Mouse (Mus musculus) stomach, postnatal 0 days (tissue): Measurements from ENCODE around the gene Tectb. TPM values are rescaled to one million over a fixed set of nuclear protein-coding genes. Genes with fewer than 3 reads are reported as not detected.
"Not testable (repeated sequence)": the region's sequence is repeated elsewhere in the genome, so short reads cannot be mapped to it uniquely, and the experiment has no call there.

ENCODE experiments used
- ATAC-seq: fragments of 200-750 bp; cut with Nextera tagmentation; 2 replicates; pipeline ENCODE4 v1.8.0; 2017; ENCODE audit not compliant: low FRiP score, low TSS enrichment
- DNase-seq: peaks from one replicate; pipeline ENCODE4 v3.0.0-alpha.2; 2016; ENCODE audit warnings: low spot score
- H3K27ac ChIP-seq: fragments of 300-500 bp; sonication (generic); replicated peaks from 2 replicates; pipeline ENCODE4 v1.5.1; 2014; ENCODE audit warnings: mild to moderate bottlenecking, control low read depth
- H3K27me3 ChIP-seq: fragments of 300-500 bp; sonication (generic); 2 replicates; pipeline ENCODE4 v1.6.1; 2014; ENCODE audit warnings: low read length; ENCODE audit not compliant: control insufficient read depth, insufficient read depth
- H3K36me3 ChIP-seq: fragments of 300-500 bp; sonication (generic); 2 replicates; pipeline ENCODE4 v1.6.1; 2014; ENCODE audit warnings: low read length, mixed read lengths; ENCODE audit not compliant: control insufficient read depth, insufficient read depth
- H3K4me1 ChIP-seq: fragments of 300-500 bp; sonication (generic); replicated peaks from 2 replicates; pipeline ENCODE4 v1.6.1; 2014; ENCODE audit warnings: antibody characterized with exemption; ENCODE audit not compliant: control insufficient read depth, insufficient read depth
- H3K4me2 ChIP-seq: fragments of 300-500 bp; sonication (generic); replicated peaks from 2 replicates; pipeline ENCODE4 v1.6.1; 2014; ENCODE audit warnings: low read depth, mild to moderate bottlenecking, control low read depth, moderate library complexity
- H3K4me3 ChIP-seq: fragments of 300-500 bp; sonication (generic); 2 replicates; pipeline ENCODE4 v1.5.1; 2014; ENCODE audit warnings: low read depth, low read length, control low read depth
- H3K9ac ChIP-seq: fragments of 300-500 bp; sonication (generic); 2 replicates; pipeline ENCODE4 v1.6.1; 2014; ENCODE audit warnings: mild to moderate bottlenecking, low read length, control low read depth, mixed read lengths
- H3K9me3 ChIP-seq: fragments of 300-500 bp; sonication (generic); 2 replicates; pipeline ENCODE4 v1.6.1; 2016; ENCODE audit warnings: low read length; ENCODE audit not compliant: control insufficient read depth
- CTCF ChIP-seq: IDR thresholded peaks from 2 replicates; pipeline ENCODE4 v1.5.1; 2016; ENCODE audit warnings: antibody characterized with exemption, low read depth, mild to moderate bottlenecking, moderate library complexity
- EP300 ChIP-seq: optimal IDR thresholded peaks from 2 replicates; pipeline ENCODE3; 2016; ENCODE audit warnings: antibody characterized with exemption
- WGBS: fragments of 180-500 bp; shearing (Covaris S2); extraction: QIAGEN DNeasy Blood & Tissue Kit; methylation state at CpG from one replicate; pipeline ENCODE4 v1.1.7; 2014; 5-methylcytosine and 5-hydroxymethylcytosine counted together
- polyA plus RNA-seq: library from polyadenylated mRNA; unstranded; fragments of >200 nt; fragmentation: Nextera tagmentation; extraction: Ambion mirVana; gene quantifications from 2 replicates; pipeline ENCODE4 v1.2.1, GENCODE M21; 2015

Gene Tectb
- polyA plus RNA-seq, 1 experiment from 2014 or later: 0.23 TPM

- no peaks in the 10 kb centered on the region for H3K27me3 ChIP-seq
- H3K9me3 ChIP-seq: no peaks in the 10 kb centered on the region
- no peak overlapping the region for H3K9ac ChIP-seq
- ATAC-seq: no peak
- no peaks in the 10 kb centered on the region for H3K36me3 ChIP-seq
- WGBS: 82% methylated on average over 2 of the region's 2 CpGs
- H3K4me1 ChIP-seq: no peaks in the 10 kb centered on the region
- DNase-seq: no peak
- TF ChIP-seq EP300 (no peak), CTCF (no peak)
- no peak overlapping the region for H3K27ac ChIP-seq
- H3K4me2 ChIP-seq: no peak overlapping the region
- no peak overlapping the region for H3K4me3 ChIP-seq
These were observed 13.8 kb upstream of the Tectb start for GRCm38 (mm10) chr19:55166741-55167140.

DNA sequence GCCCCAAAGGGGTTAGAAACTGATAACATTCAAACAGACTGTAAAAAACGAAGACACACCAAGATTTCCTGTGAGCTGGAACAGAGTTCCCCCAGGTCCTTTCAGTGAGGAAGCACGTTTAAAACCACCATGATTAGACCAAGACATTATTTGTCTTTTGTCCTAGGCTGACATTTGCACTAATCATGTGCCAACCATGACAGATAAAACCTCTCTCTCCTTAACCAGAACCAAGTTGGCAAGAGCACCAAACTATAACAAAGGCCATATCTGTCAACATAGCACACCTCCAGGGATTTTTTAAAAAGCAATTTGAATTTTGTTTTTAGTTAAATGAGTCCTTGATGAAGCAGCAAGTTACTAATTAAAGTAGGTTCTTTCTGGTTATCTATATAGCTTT is 12.8 kb upstream of the Tectb start:
- no peaks in the 10 kb centered on the region for H3K27me3 ChIP-seq
- H3K27ac ChIP-seq: no peak overlapping the region
- H3K4me2 ChIP-seq: no peak overlapping the region
- no peaks in the 10 kb centered on the region for H3K9me3 ChIP-seq
- DNase-seq: no peak
- no peak overlapping the region for H3K4me3 ChIP-seq
- WGBS: 47% methylated on average over 2 of the region's 2 CpGs
- no peak overlapping the region for H3K9ac ChIP-seq
- TF ChIP-seq CTCF (no peak), EP300 (no peak)
- H3K36me3 ChIP-seq: no peaks in the 10 kb centered on the region
- ATAC-seq: no peak
- H3K4me1 ChIP-seq: no peaks in the 10 kb centered on the region

DNA sequence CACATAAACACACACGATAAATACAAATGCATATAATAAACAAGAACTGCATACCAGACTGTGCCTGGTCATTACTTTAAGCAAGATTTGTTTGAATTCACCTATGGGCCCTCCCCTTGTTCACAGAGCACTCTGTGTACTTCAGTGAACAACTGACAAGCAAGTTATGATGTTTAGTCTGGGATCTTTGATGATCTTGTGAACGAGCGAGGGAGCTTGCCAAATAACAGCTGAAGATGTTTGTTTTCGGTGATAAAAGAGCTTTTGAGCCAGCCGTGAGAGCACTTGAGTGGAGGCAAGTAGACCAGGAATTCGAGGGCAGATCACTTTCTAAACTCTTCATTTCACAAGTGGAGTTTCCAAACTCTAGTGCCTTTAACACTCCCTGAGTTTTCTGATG is 12.2 kb upstream of the Tectb start:
- no peak overlapping the region for H3K9ac ChIP-seq
- TF ChIP-seq CTCF (no peak), EP300 (no peak)
- H3K4me1 ChIP-seq: no peaks in the 10 kb centered on the region
- DNase-seq (no peak), ATAC-seq (no peak)
- 25% methylated on average over 6 of the region's 6 CpGs for WGBS
- H3K27me3 ChIP-seq: no peaks in the 10 kb centered on the region
- no peak overlapping the region for H3K4me2 ChIP-seq
- H3K9me3 ChIP-seq: no peaks in the 10 kb centered on the region
- no peaks in the 10 kb centered on the region for H3K36me3 ChIP-seq
- no peak overlapping the region for H3K4me3 ChIP-seq
- H3K27ac ChIP-seq: no peak overlapping the region

DNA sequence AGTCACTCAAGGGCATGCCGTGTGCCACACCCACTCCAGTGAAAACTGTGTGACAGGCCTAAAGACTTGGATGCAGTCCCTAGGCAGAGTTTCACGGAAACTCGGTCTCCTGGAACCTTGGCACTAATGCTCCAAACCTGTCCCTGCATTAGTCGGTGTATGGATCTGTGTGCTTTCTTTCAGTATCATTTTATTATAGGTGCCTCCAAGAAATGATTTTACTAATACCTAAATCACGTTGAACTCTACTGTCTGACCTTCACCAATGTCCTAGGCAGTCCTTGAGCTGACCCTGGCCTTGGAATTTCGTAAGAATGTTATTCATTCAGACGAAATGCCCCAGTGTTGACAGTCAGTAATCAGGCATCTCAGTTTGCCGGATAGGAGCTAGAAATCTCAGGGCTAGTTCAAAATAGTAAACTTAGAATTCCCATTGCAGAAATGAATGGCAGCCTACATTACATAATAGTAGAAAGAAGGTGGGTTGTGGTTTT is 11.2 kb upstream of the Tectb start:
- not testable (repeated sequence) for H3K36me3 ChIP-seq, H3K9ac ChIP-seq, H3K9me3 ChIP-seq, DNase-seq, H3K4me3 ChIP-seq, H3K4me1 ChIP-seq, H3K27ac ChIP-seq, H3K27me3 ChIP-seq, ATAC-seq, H3K4me2 ChIP-seq
- WGBS: 85% methylated on average over 8 of the region's 8 CpGs

DNA sequence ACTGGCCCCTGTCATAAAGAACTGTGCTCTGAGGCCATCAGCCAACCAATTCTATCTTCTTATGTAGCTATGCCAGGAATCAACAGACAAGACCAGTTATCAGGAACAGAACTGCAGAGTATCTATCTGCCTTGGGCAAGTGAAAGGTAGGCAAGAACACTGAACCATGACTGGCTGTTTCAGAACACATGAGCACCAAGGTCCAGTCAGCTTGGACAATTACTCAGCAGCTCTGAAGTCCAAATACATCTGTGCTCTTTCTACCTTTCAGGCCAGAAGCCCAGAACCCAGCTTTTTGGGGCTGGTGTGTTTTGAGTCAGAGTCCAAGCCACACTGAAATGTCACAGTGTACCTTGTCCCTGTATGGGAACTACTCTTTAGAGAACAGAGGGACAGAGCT is 10.1 kb upstream of the Tectb start:
- no peaks in the 10 kb centered on the region for H3K27me3 ChIP-seq
- no peaks in the 10 kb centered on the region for H3K9me3 ChIP-seq
- TF ChIP-seq EP300: no peak
- no peak for TF ChIP-seq CTCF

DNA sequence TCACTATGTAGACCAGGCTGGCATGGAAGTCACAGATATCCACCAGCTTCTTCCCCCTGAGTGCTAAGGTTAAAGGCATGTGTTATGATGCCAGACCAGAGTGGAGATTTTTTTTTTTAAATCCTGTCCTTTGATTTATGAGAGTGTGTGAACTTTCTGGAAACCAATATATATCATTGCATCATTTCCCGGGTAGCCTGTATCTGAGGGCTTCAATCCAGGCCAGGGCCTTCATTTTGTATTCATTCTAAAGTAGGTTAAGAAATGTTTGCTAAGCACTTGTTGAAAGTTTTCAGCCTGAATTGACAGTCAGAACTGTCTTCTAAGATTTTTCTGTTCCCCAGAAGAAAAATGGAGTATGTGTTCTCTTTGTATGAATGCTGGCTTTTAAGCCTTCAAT is 8.9 kb upstream of the Tectb start:
- no peak overlapping the region for H3K27ac ChIP-seq
- no peaks in the 10 kb centered on the region for H3K36me3 ChIP-seq
- ATAC-seq (no peak), DNase-seq (no peak)
- H3K9ac ChIP-seq: no peak overlapping the region
- H3K4me3 ChIP-seq: no peak overlapping the region
- H3K9me3 ChIP-seq: no peaks in the 10 kb centered on the region
- H3K4me1 ChIP-seq: no peaks in the 10 kb centered on the region
- TF ChIP-seq EP300: no peak
- no peak for TF ChIP-seq CTCF
- H3K4me2 ChIP-seq: no peak overlapping the region
- WGBS: 40% methylated on average over 1 of the region's 1 CpGs
- no peaks in the 10 kb centered on the region for H3K27me3 ChIP-seq

More for the DNA sequence above, 10.1 kb upstream of the Tectb start:
- no peak for ATAC-seq
- Histone ChIP-seq H3K27ac (no peak overlapping the region), H3K9ac (no peak overlapping the region), H3K4me2 (no peak overlapping the region), H3K36me3 (no peaks in the 10 kb centered on the region), H3K4me3 (no peak overlapping the region), H3K4me1 (no peaks in the 10 kb centered on the region)
- no peak for DNase-seq
